Mouse (Mus musculus) CD4-positive naive resting alpha-beta T cell, adult 57 days (primary cell): ENCODE results near the gene Tppp3. TPM values are rescaled to one million over a fixed set of nuclear protein-coding genes. Genes with fewer than 3 reads are reported as not detected.

Experiments
- total RNA-seq: library from RNA; stranded (reverse); gene quantifications from one replicate; pipeline ENCODE4 v1.2.4, GENCODE M21; 2023

Tppp3 gene
- 1.8 TPM for total RNA-seq

GRCm38 (mm10) chr8:105471314-105472015 lies at the start of gene Tppp3:
Tppp3 (minus strand) TSS chr8:105471526.

GRCm38 (mm10) chr8:105518436-105519313 lies 47.3 kb upstream of the Tppp3 start, which contains the start of gene Hsd11b2:
Hsd11b2 (plus strand) TSS chr8:105518755.

GRCm38 (mm10) chr8:105496439-105497180 lies 25.3 kb upstream of the Tppp3 start, which contains the start of gene Zdhhc1:
Zdhhc1 (minus strand) TSS chr8:105496902.

Other genes with a start within 250 kb of the Tppp3 start
- 25.0 TPM for gene D230025D16Rik, start 246.4 kb downstream of the Tppp3 start, total RNA-seq
- 2.3 TPM for gene B3gnt9, start 216.4 kb downstream of the Tppp3 start, total RNA-seq
- gene Tradd, start 206.9 kb downstream of the Tppp3 start, total RNA-seq = 25.6 TPM
- 11.0 TPM for gene Fbxl8, start 206.9 kb downstream of the Tppp3 start, total RNA-seq
- gene Hsf4, start 201.7 kb downstream of the Tppp3 start, total RNA-seq = 1.0 TPM
- not detected for gene Nol3, start 195.4 kb downstream of the Tppp3 start, total RNA-seq
- 4.5 TPM for gene 4931428F04Rik, start 181.7 kb downstream of the Tppp3 start, total RNA-seq
- 1.7 TPM for gene Exoc3l, start 175.4 kb downstream of the Tppp3 start, total RNA-seq
- gene E2f4, start 173.9 kb downstream of the Tppp3 start, total RNA-seq = 85.2 TPM
- gene Elmo3, start 165.9 kb downstream of the Tppp3 start, total RNA-seq = 3.6 TPM
- gene Lrrc29, start 145.2 kb downstream of the Tppp3 start, total RNA-seq = 7.3 TPM
- 33.2 TPM for gene Tmem208, start 145.2 kb downstream of the Tppp3 start, total RNA-seq
- gene Fhod1, start 123.6 kb downstream of the Tppp3 start, total RNA-seq = 27.3 TPM
- 0.44 TPM for gene Slc9a5, start 122.7 kb downstream of the Tppp3 start, total RNA-seq
- not detected for gene Plekhg4, start 98.3 kb downstream of the Tppp3 start, total RNA-seq
- not detected for gene Kctd19, start 58.0 kb downstream of the Tppp3 start, total RNA-seq
- not detected for gene Lrrc36, start 58.0 kb downstream of the Tppp3 start, total RNA-seq
- gene Zdhhc1, start 25.4 kb upstream of the Tppp3 start, total RNA-seq = 4.1 TPM
- not detected for gene Hsd11b2, start 47.2 kb upstream of the Tppp3 start, total RNA-seq
- 56.7 TPM for gene Atp6v0d1, start 94.5 kb upstream of the Tppp3 start, total RNA-seq
- 25.7 TPM for gene Ripor1, start 133.7 kb upstream of the Tppp3 start, total RNA-seq
- gene Ctcf, start 165.0 kb upstream of the Tppp3 start, total RNA-seq = 159 TPM
- not detected for gene Agrp, start 165.9 kb upstream of the Tppp3 start, total RNA-seq
- 147 TPM for gene Carmil2, start 214.7 kb upstream of the Tppp3 start, total RNA-seq
- 50.7 TPM for gene Acd, start 229.6 kb upstream of the Tppp3 start, total RNA-seq
- gene Pard6a, start 229.6 kb upstream of the Tppp3 start, total RNA-seq = 13.1 TPM
- not detected for gene 4933405L10Rik, start 236.1 kb upstream of the Tppp3 start, total RNA-seq
- gene Enkd1, start 236.7 kb upstream of the Tppp3 start, total RNA-seq = 2.6 TPM